Mouse (Mus musculus) olfactory bulb, adult 2 months (tissue): ENCODE measurements around the gene Cmpk2. TPM values are rescaled to one million over a fixed set of nuclear protein-coding genes. Genes with fewer than 3 reads are reported as not detected.
A peak's percentile ranks its signal among the peaks of the same experiment; 100 is the strongest.
"Not testable (repeated sequence)": the region's sequence is repeated elsewhere in the genome, so short reads cannot be mapped to it uniquely, and the experiment has no call there.

Source experiments
- H3K27ac ChIP-seq: fragments of 200-500 bp; 2 replicates; pipeline ENCODE4 v1.5.1; 2012; ENCODE audit warnings: low read depth, low read length; ENCODE audit not compliant: insufficient read depth
- H3K4me1 ChIP-seq: fragments of 200-500 bp; 2 replicates; pipeline ENCODE4 v1.6.1; 2012; ENCODE audit warnings: low read length; ENCODE audit not compliant: control insufficient read depth, insufficient read depth
- H3K4me3 ChIP-seq: fragments of 200-500 bp; 2 replicates; pipeline ENCODE4 v1.5.1; 2012; ENCODE audit warnings: mild to moderate bottlenecking, low read depth, low read length, moderate library complexity; ENCODE audit not compliant: insufficient read depth
- CTCF ChIP-seq: fragments of 200-500 bp; IDR thresholded peaks from 2 replicates; pipeline ENCODE4 v1.5.1; 2012; ENCODE audit warnings: low read depth, mild to moderate bottlenecking, low read length, moderate library complexity; ENCODE audit not compliant: insufficient read depth
- POLR2A ChIP-seq: fragments of 200-500 bp; IDR thresholded peaks from 2 replicates; pipeline ENCODE4 v1.6.1; 2012; ENCODE audit warnings: mild to moderate bottlenecking, low read depth, low read length, moderate library complexity; ENCODE audit not compliant: insufficient read depth
- WGBS: fragments of 180-500 bp; shearing (Covaris S2); methylation state at CpG from one replicate; pipeline ENCODE4 v1.1.7; 2018; 5-methylcytosine and 5-hydroxymethylcytosine counted together
- polyA plus RNA-seq: library from polyadenylated mRNA; stranded (reverse); fragments of >200 nt; gene quantifications from 2 replicates; pipeline ENCODE4 v1.2.4, GENCODE M21; 2012; ENCODE audit warnings: low replicate concordance; ENCODE audit not compliant: missing spikeins, insufficient read depth, insufficient read length

Cmpk2 gene
- polyA plus RNA-seq: not detected in 2 replicates

DNA sequence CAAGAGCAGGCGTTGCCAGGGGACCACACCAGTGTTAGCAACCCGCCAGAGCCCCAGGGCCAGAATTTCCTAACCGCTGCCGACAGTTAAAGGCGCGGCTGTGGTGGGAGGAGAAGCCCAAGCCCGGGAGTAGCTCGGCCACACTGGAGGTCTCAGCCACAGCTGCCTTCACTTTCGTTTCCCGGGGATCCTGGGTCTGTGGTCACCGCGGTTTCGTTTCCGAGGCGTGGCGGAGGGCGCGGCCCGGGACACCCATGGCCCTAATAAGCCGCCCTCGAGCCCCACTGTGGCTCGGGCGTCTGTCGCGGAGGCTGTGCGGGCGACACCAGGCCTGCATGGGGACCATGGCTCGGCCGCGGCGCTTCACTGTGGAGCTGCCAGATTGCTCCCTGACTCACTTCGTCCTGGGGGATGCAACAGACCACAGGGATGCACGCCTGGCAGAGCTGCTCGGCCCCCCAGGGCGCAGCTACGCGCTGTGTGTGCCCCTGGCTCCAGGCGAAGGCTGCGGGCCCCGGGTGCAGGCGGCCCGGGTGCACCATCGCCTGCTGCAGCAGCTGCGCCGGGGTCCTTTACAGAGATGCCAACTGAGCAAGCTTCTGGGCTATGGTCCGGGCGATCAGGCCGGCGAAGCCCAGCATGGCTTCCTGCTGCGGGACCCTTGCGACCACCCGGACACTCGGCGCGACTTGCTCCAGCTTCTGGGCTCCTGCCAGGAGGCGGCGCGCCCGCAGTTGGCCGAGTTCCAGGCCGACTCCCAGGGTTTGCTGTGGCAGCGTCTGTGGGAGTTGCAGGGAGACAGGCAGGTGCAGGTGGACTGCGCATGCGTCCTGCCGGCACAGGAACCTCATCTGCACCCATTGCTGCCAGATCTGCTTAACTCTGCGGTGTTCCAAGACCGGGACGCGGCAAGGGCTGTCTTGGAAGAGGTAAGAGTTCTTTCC, at the start of gene Cmpk2:
TSS of gene Cmpk2 (plus strand) at position 107 of the 944 bp plus-strand sequence.
- WGBS: under 1% methylated on average over 69 of the region's 69 CpGs
- no peak for TF ChIP-seq CTCF
- TF ChIP-seq POLR2A: no peak
- H3K4me1 ChIP-seq: peaks cover 3% of the 10 kb centered on the region; the same call in 1 of the 2 replicates
- peak within 1 kb of the TSS; percentile 58 for H3K4me3 ChIP-seq
- peak within 1 kb of the TSS; percentile 29; the same call in 1 of the 2 replicates for H3K27ac ChIP-seq

DNA sequence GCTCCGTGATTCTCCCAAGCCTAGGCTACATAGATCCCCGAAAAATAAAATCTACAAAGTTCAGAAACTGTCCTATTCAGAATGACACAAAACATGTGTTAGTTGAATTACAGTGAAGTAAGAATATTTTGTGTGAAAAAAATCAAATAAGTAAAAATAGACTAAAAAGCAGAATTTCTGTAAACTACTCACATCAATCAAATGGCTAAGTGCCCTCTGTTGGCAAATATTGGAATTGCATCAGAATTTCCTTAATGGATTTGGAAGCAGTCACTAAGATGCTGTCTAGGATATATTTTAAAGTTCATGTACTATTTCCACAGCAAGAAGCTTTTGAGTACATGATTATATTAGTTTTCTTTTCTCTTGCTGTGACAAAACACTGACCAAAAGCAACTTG, 44.2 kb upstream of the Cmpk2 start:
- no peaks in the 10 kb centered on the region for H3K4me1 ChIP-seq
- no peak for TF ChIP-seq POLR2A
- TF ChIP-seq CTCF: no peak
- no peak overlapping the region for H3K27ac ChIP-seq
- 88% methylated on average over 2 of the region's 2 CpGs for WGBS
- no peak overlapping the region for H3K4me3 ChIP-seq

DNA sequence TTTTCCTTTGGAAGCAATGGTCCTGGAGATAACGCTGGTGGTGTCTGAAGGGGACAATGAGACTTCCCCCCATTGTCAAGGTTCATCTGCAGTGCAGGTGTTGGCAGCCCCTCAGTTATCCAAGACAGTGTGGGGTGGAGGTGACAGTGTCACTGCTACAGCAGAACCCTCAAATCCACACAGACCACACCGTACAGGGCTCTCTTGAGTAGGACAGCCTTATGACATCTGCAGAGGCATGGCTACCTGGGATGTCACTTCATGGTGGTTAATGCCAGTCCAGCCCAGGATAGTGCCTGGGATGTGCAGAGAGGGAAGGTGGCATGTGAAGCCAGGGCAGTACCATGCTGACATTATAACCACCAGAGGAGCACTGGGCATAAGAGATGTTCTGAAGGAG, 40.2 kb upstream of the Cmpk2 start:
- H3K4me1 ChIP-seq, H3K27ac ChIP-seq, H3K4me3 ChIP-seq: not testable (repeated sequence)
- 90% methylated on average over 2 of the region's 2 CpGs for WGBS

DNA sequence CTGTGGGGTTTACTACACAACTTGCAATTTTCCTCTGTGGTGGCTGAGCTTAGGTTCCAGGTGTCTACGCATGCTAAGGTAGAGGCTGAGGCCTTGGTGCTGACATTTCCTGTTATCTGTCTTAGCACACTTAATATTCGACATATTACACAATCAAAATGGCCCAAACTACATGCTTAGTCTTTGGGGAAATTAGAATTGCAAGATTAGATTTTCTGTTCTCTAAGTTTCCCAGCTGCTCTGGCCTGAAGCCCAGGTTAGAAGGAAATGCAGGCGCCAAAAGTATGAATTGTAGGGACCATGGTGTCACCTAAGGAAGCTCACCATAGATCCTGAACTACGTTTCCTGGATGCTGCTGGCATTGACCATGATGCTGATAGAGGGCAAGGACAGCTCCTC, 32.7 kb upstream of the Cmpk2 start:
- H3K4me1 ChIP-seq: no peaks in the 10 kb centered on the region
- H3K4me3 ChIP-seq: no peak overlapping the region
- TF ChIP-seq CTCF: no peak
- no peak overlapping the region for H3K27ac ChIP-seq
- WGBS: 83% methylated on average over 4 of the region's 4 CpGs

DNA sequence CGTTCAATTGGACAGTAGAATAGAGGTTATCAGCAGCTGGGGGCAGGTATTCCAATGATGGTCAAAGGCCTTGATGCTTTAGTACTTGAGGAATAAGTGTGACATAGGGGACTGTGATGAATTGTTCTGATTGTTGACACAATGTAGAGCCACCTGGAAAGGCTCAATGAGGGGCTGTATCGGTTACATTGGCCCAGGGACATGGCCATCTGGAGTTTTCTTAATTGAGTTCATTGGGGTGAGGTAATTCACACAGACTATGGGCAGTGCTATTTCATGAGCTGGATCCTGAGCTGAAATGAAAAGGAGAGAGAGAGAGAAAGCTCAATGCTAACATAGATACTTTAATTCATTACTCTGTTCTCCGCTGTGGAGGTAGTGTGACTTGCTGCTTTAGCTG, 31.1 kb upstream of the Cmpk2 start:
- Histone ChIP-seq H3K27ac (no peak overlapping the region), H3K4me3 (no peak overlapping the region), H3K4me1 (no peaks in the 10 kb centered on the region)
- no peak for TF ChIP-seq CTCF
- TF ChIP-seq POLR2A: no peak
- WGBS: 83% methylated on average over 3 of the region's 3 CpGs

DNA sequence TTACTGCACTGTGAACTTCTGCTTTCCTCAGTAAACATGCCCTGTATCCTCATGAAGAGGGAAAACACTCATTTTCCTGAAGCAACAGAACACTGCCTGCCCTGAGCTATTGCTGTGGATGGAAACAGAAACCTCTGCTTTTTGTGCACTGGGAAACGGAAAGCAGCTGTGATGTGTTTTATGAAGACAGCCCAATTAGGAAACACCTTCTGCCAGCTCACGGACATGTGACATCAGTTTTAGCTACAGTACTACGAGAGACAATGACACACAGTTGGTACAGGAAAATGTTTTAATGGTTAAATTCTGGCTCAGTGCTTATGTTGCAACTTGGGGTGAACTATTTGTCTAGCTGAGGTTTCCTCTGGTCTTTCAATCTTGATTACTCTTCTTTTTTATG, 29.6 kb upstream of the Cmpk2 start:
- WGBS: 52% methylated on average over 3 of the region's 3 CpGs
- TF ChIP-seq CTCF (no peak), POLR2A (no peak)
- no peak overlapping the region for H3K27ac ChIP-seq
- no peaks in the 10 kb centered on the region for H3K4me1 ChIP-seq
- H3K4me3 ChIP-seq: no peak overlapping the region

DNA sequence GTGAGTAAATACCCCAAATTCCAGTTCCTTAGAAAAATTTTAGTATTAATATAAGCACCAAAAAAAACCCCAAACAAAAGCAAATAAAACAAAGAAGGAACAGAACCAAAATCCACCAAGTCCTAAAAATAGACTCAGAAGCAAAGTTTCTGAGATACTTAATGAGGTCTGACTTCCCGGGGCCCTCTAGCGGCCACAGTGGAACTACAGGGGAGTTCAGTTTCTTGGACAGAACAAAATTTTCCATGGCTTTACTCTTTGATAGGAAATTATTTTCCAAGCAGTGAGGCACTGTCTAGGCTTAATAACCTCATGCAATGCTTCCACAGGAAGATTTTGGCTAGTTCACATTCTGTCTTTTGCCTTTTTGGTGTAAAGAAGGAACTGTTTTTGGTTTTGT, 24.9 kb upstream of the Cmpk2 start:
- Histone ChIP-seq H3K4me3 (no peak overlapping the region), H3K4me1 (no peaks in the 10 kb centered on the region), H3K27ac (no peak overlapping the region)
- under 1% methylated on average over 2 of the region's 2 CpGs for WGBS
- no peak for TF ChIP-seq CTCF
- TF ChIP-seq POLR2A: no peak

DNA sequence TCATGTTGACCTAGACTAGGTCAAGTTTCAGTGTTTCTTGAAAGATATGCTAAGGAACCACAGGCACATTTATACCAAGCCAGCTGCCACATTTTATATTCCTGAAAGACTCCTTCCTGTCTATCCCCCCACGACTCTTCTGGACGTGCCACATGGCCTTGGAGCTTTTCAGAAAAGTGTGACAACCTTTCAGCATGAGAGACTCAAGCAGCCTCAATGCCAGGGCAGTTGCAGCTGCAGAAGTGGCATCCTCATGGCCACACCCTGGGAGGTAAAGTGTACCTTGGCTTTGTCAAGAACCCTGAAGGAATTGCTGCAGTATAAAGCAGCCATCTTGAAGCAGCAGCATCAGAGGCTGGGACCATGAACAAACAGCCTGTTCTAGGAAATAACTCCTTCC, 24.5 kb upstream of the Cmpk2 start:
- H3K4me3 ChIP-seq: no peak overlapping the region
- no peaks in the 10 kb centered on the region for H3K4me1 ChIP-seq
- 87% methylated on average over 2 of the region's 2 CpGs for WGBS
- TF ChIP-seq CTCF: no peak
- TF ChIP-seq POLR2A: no peak
- H3K27ac ChIP-seq: no peak overlapping the region

DNA sequence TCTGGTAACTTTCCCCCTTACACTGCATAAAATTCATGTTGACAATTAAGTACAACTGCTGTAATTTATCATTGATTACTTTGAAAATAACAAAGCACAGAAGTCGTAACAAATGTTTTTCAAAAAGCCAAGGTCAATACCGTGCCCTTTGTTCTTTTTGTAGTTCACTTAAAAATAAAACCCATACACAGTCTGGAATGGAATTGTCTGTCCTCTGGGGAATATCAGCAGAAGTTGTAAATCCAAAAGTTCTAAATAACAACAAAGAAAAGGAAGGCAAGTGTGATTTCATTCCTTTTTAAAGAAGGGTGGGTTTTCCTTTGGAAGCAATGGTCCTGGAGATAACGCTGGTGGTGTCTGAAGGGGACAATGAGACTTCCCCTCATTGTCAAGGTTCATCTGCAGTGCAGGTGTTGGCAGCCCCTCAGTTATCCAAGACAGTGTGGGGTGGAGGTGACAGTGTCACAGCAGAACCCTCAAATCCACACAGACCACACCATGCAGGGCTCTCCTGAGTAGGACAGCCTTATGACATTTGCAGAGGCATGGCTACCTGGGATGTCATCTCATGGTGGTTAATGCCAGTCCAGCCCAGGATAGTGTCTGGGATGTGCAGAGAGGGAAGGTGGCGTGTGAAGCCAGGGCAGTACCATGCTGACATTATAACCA, 22.5 kb upstream of the Cmpk2 start:
- Histone ChIP-seq H3K4me1 (peaks cover 2% of the 10 kb centered on the region; the same call in 1 of the 2 replicates), H3K27ac (no peak overlapping the region), H3K4me3 (no peak overlapping the region)
- WGBS: 91% methylated on average over 4 of the region's 4 CpGs
- TF ChIP-seq POLR2A (no peak), CTCF (no peak)
